Mouse (Mus musculus): ENCODE data around the gene Tie1.

DNA sequence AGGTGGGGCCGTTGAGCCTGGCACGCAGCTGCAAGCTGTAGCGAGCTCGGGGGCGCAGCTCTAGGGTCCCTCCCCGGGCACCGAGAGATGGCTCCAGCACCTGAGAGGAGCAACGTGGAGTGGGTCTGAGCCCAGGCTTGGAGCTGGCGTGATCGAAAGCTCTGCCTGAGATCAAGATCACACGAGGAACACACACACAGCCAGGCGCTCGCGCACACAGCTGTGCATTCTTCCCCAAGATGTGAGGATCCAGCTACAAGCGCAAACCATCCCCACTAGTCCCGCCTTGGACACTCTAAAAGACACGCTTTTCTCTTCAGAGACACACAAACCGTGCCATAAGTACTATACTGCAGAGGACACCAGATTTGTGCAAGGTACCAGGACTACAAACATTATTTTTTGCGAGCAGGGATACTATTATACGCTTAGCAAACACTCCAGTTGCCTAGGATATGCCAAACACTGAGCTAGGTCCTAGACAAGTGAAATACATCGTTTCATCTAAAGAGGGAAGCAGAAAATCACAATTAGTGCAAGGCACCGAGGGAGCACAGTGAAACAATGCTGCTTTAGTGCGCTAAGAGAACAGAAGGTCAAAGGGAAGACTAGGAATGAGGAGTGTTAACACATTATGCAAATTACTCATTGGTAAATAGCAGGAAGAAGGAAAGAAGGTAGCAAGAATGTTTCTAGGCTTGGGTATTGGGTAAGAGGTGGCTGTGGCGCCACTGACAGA lies 43.3 kb downstream of the Tie1 start:
- no peak for TF ChIP-seq POLR2A (IDR thresholded peaks at IDR 0.05; ENCODE audit: low read depth, low read length)
- no peak for TF ChIP-seq CTCF (IDR thresholded peaks at IDR 0.05; ENCODE audit: extremely low read depth, insufficient read depth, insufficient read length, insufficient replicate concordance)
